In genomic region chr9:72853681-72854190, GRCm38 (mm10) we compare ENCODE assay signal across 14 mouse cellular contexts. TPM values are rescaled to one million over a fixed set of nuclear protein-coding genes. Genes with fewer than 3 reads are reported as not detected.
DNase-seq lines count a peak whose midpoint lies in the region; ATAC-seq and TF ChIP-seq lines count a peak whose summit lies in the region.
"Had no signal": no experiment of that assay in that cellular context is flagged by ENCODE, and none has a peak within 500 bp of the region (broad histone marks: within the 10 kb centered on the region; RNA-seq: fewer than 3 reads in every experiment).

No protein-coding gene starts in this region.

- no peak for TF ChIP-seq CTCF in lung, postnatal 0 days (IDR thresholded peaks at IDR 0.05)

- no peak overlapping the region for H3K4me2 ChIP-seq in lung, embryonic 16.5 days (ENCODE audit: low read depth, low read length)
- no peak overlapping the region; the same call in 1 of the 2 replicates for H3K4me2 ChIP-seq in lung, postnatal 0 days (replicated peaks; ENCODE audit: low read depth, low read length)
- H3K4me2 ChIP-seq in forebrain, embryonic 15.5 days (replicated peaks): peak overlapping the region; percentile 25
- no peak overlapping the region for H3K4me2 ChIP-seq in limb, embryonic 14.5 days (replicated peaks; ENCODE audit: low read depth, low read length, severe bottlenecking)
- peak overlapping the region; percentile 8; the same call in 1 of the 2 replicates for H3K4me2 ChIP-seq in stomach, embryonic 14.5 days (replicated peaks; ENCODE audit: low read depth, low read length)

- H3K9me3 ChIP-seq in lung, embryonic 16.5 days (ENCODE audit: control insufficient read depth, low read length): no peaks in the 10 kb centered on the region
- H3K9me3 ChIP-seq in lung, postnatal 0 days (ENCODE audit: low read length): no peaks in the 10 kb centered on the region
- H3K9me3 ChIP-seq in forebrain, embryonic 15.5 days: no peaks in the 10 kb centered on the region
- H3K9me3 ChIP-seq in limb, embryonic 14.5 days (ENCODE audit: control insufficient read depth, low read length): no peaks in the 10 kb centered on the region
- H3K9me3 ChIP-seq in stomach, embryonic 14.5 days (ENCODE audit: control insufficient read depth, low read depth, low read length): no peaks in the 10 kb centered on the region; the same call in 1 of the 2 replicates

- H3K4me1 ChIP-seq in lung, embryonic 16.5 days (replicated peaks; ENCODE audit: control insufficient read depth, insufficient read depth, low read length): no peaks in the 10 kb centered on the region; the same call in 1 of the 2 replicates
- no peaks in the 10 kb centered on the region for H3K4me1 ChIP-seq in lung, postnatal 0 days (ENCODE audit: insufficient read depth, low read depth, low read length)
- H3K4me1 ChIP-seq in forebrain, embryonic 15.5 days: peaks cover 10% of the 10 kb centered on the region
- H3K4me1 ChIP-seq in limb, embryonic 14.5 days (ENCODE audit: control insufficient read depth, insufficient read depth, low read length): no peaks in the 10 kb centered on the region
- no peaks in the 10 kb centered on the region for H3K4me1 ChIP-seq in stomach, embryonic 14.5 days (ENCODE audit: control insufficient read depth, insufficient read depth, low read length)

- H3K27me3 ChIP-seq in lung, embryonic 16.5 days (ENCODE audit: control insufficient read depth, insufficient read depth, low read depth, low read length): no peaks in the 10 kb centered on the region
- H3K27me3 ChIP-seq in lung, postnatal 0 days (replicated peaks; ENCODE audit: insufficient read depth, low read length): no peaks in the 10 kb centered on the region
- peaks cover 22% of the 10 kb centered on the region for H3K27me3 ChIP-seq in forebrain, embryonic 15.5 days
- no peaks in the 10 kb centered on the region for H3K27me3 ChIP-seq in limb, embryonic 14.5 days (ENCODE audit: control insufficient read depth, insufficient read depth, low read length)
- no peaks in the 10 kb centered on the region for H3K27me3 ChIP-seq in stomach, embryonic 14.5 days (ENCODE audit: control insufficient read depth, insufficient read depth, low read length)

- H3K36me3 ChIP-seq in lung, embryonic 16.5 days (ENCODE audit: control insufficient read depth, insufficient read depth, low read length): no peaks in the 10 kb centered on the region
- H3K36me3 ChIP-seq in lung, postnatal 0 days (ENCODE audit: insufficient read depth, low read length): no peaks in the 10 kb centered on the region
- no peaks in the 10 kb centered on the region for H3K36me3 ChIP-seq in forebrain, embryonic 15.5 days
- no peaks in the 10 kb centered on the region for H3K36me3 ChIP-seq in limb, embryonic 14.5 days (ENCODE audit: control insufficient read depth, insufficient read depth, low read length)
- H3K36me3 ChIP-seq in stomach, embryonic 14.5 days (ENCODE audit: control insufficient read depth, insufficient read depth, low read length): no peaks in the 10 kb centered on the region

- H3K27ac ChIP-seq in lung, embryonic 16.5 days (ENCODE audit: low read length): no peak overlapping the region
- H3K27ac ChIP-seq in lung, postnatal 0 days (ENCODE audit: low read length): no peak overlapping the region
- H3K27ac ChIP-seq in forebrain, embryonic 15.5 days (replicated peaks): no peak overlapping the region
- no peak overlapping the region for H3K27ac ChIP-seq in limb, embryonic 14.5 days (replicated peaks; ENCODE audit: low read depth, low read length)
- no peak overlapping the region for H3K27ac ChIP-seq in stomach, embryonic 14.5 days (ENCODE audit: low read length)

- H3K4me3 ChIP-seq in lung, embryonic 16.5 days (ENCODE audit: low read length): no peak overlapping the region
- H3K4me3 ChIP-seq in lung, postnatal 0 days (ENCODE audit: low read depth, low read length): no peak overlapping the region
- no peak overlapping the region; the same call in 1 of the 2 replicates for H3K4me3 ChIP-seq in forebrain, embryonic 15.5 days
- no peak overlapping the region for H3K4me3 ChIP-seq in limb, embryonic 14.5 days (replicated peaks; ENCODE audit: low read length)
- no peak overlapping the region for H3K4me3 ChIP-seq in stomach, embryonic 14.5 days (ENCODE audit: low read depth, low read length)
- H3K4me3 ChIP-seq: myocyte had no signal

- DNase-seq in lung, postnatal 0 days (ENCODE audit: low spot score): no peak
- DNase-seq in limb, embryonic 14.5 days (ENCODE audit: low spot score): no peak
- no peak for DNase-seq in ovary, postnatal 14 days (ENCODE audit: low spot score)
- DNase-seq in adrenal gland, adult 18-20 months (ENCODE audit: low spot score in 2 of 2): no peak
- DNase-seq: cerebellum, postnatal 10 days; gastrocnemius, postnatal 10 days; kidney, postnatal 4 days; lung, postnatal 14 days; thymus, adult 2 months had no signal

- no peak for TF ChIP-seq POLR2A in limb, embryonic 14.5 days (IDR thresholded peaks at IDR 0.05; ENCODE audit: borderline replicate concordance, extremely low read depth, insufficient read depth, insufficient read length)

- 45% methylated on average over 13 of the region's 13 CpGs for WGBS in lung, embryonic 16.5 days
- WGBS in lung, postnatal 0 days: 52% methylated on average over 13 of the region's 13 CpGs
- WGBS in forebrain, embryonic 15.5 days: 3% methylated on average over 13 of the region's 13 CpGs
- 61% methylated on average over 13 of the region's 13 CpGs for WGBS in limb, embryonic 14.5 days
- 47% methylated on average over 13 of the region's 13 CpGs for WGBS in stomach, embryonic 14.5 days

- no peak for TF ChIP-seq EP300 in lung, postnatal 0 days (IDR thresholded peaks at IDR 0.05)

- peak; percentile 60 for ATAC-seq in lung, embryonic 16.5 days (ENCODE audit: low read depth)
- ATAC-seq in lung, postnatal 0 days: no peak
- peak; percentile 82 for ATAC-seq in forebrain, embryonic 15.5 days (replicated peaks)
- ATAC-seq in limb, embryonic 14.5 days (ENCODE audit: low FRiP score, low read depth): no peak
- ATAC-seq in stomach, embryonic 14.5 days (ENCODE audit: insufficient number of reproducible peaks, insufficient read depth, low FRiP score, low read depth): no peak
- ATAC-seq in erythroblast, adult 5-6 weeks (replicated peaks; ENCODE audit: low FRiP score, poor library complexity, severe bottlenecking): no peak

- H3K9ac ChIP-seq in lung, embryonic 16.5 days (ENCODE audit: low read length): no peak overlapping the region
- no peak overlapping the region for H3K9ac ChIP-seq in lung, postnatal 0 days (replicated peaks; ENCODE audit: low read depth)
- H3K9ac ChIP-seq in forebrain, embryonic 15.5 days (replicated peaks): 0 out of 2 replicates have a peak overlapping the region, but pooled peaks have one; percentile 11
- peak overlapping the region; percentile 16; the same call in 1 of the 2 replicates for H3K9ac ChIP-seq in limb, embryonic 14.5 days (ENCODE audit: low read depth, low read length, severe bottlenecking)
- H3K9ac ChIP-seq in stomach, embryonic 14.5 days (replicated peaks; ENCODE audit: low read depth, low read length): no peak overlapping the region

RNA-seq across cellular contexts. Expression of gene Prtg, which starts 47.1 kb away (rescaled TPM):
- 0.34 and 0.40 TPM in 2 replicates for polyA plus RNA-seq in lung, embryonic 16.5 days (2015; fragmentation: Nextera tagmentation; extraction: Ambion mirVana)
- polyA plus RNA-seq in lung, postnatal 0 days (2015; fragmentation: Nextera tagmentation; extraction: Ambion mirVana): 0.04 and 0.10 TPM in 2 replicates
- polyA plus RNA-seq in forebrain, embryonic 15.5 days (2015; fragmentation: Nextera tagmentation; extraction: Ambion mirVana): 0.20 and 0.46 TPM in 2 replicates
- 0.57 and 0.60 TPM in 2 replicates for polyA plus RNA-seq in limb, embryonic 14.5 days (2012; rRNA removed)
- 0.46 and 0.87 TPM in 2 replicates for polyA plus RNA-seq in limb, embryonic 14.5 days (2014; fragmentation: Nextera tagmentation; extraction: Ambion mirVana)
- 0.52 and 0.68 TPM in 2 replicates for polyA plus RNA-seq in stomach, embryonic 14.5 days (2014; fragmentation: Nextera tagmentation; extraction: Ambion mirVana)
- not detected in 2 replicates for total RNA-seq in erythroblast, adult 5-6 weeks (2015; ENCODE audit: low replicate concordance)
- not detected in 2 replicates for total RNA-seq in erythroblast, adult 5-6 weeks (2017; ENCODE audit: low replicate concordance)
- total RNA-seq in adrenal gland, adult 18-20 months (2021): under 1 TPM in 1 of 2 experiments, not detected in 1; 0.07 TPM

Comparison
In these comparisons a context has a peak if more than half of its experiments do, and no peak if none do; other contexts are left out.
1. ATAC-seq: peak in lung, embryonic 16.5 days (single experiment) and forebrain, embryonic 15.5 days (single experiment); none in lung, postnatal 0 days (single experiment), limb, embryonic 14.5 days (single experiment), stomach, embryonic 14.5 days (single experiment) and erythroblast, adult 5-6 weeks (single experiment).
2. H3K4me2 ChIP-seq: peak in forebrain, embryonic 15.5 days (single experiment) and stomach, embryonic 14.5 days (single experiment); none in lung, embryonic 16.5 days (single experiment), lung, postnatal 0 days (single experiment) and limb, embryonic 14.5 days (single experiment).
3. H3K9ac ChIP-seq: peak in forebrain, embryonic 15.5 days (single experiment) and limb, embryonic 14.5 days (single experiment); none in lung, embryonic 16.5 days (single experiment), lung, postnatal 0 days (single experiment) and stomach, embryonic 14.5 days (single experiment).